Mouse (Mus musculus) common myeloid progenitor, adult 5-6 weeks (primary cell): Measurements from ENCODE around the gene Fbxo21. TPM values are rescaled to one million over a fixed set of nuclear protein-coding genes. Genes with fewer than 3 reads are reported as not detected.

Experiments
- ATAC-seq: replicated peaks from 2 replicates; pipeline ENCODE4 v1.8.0; 2016; ENCODE audit warnings: low read depth, mild to moderate bottlenecking, moderate TSS enrichment, inconsistent platforms; ENCODE audit not compliant: poor library complexity, severe bottlenecking
- total RNA-seq: library from RNA; stranded (forward); fragments of 200-1000, 187-1606 nt; gene quantifications from 2 replicates; pipeline ENCODE4 v1.2.3, GENCODE M21; 2017

Gene Fbxo21
- total RNA-seq: 16.1 and 32.3 TPM in 2 replicates

GRCm38 (mm10) chr5:117976657-117977500 is at the start of gene Fbxo21:
Gene Fbxo21, plus strand, starts transcription at chr5:117976730.
- ATAC-seq: peak; percentile 93

GRCm38 (mm10) chr5:117928553-117928952 is 48.0 kb upstream of the Fbxo21 start:
- no peak for ATAC-seq

DNA sequence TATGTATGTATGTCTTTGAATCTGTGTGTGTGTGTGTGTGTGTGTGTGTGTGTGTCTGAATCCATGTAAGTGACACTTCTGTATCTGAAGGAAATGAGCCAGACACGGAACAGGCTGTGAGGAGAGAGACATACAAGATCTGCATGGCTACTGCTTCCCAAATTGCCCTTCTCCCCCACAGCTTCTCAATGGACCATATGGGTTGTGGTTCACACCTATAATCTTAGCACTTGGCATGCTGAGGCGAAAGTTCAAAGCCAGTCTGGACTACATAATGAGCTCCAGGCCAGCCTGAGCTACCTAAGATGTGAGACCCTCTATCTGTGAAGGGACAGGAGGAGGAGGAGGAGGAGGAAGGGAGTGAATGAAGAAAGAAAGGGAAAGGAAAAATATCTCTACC is 44.3 kb upstream of the Fbxo21 start:
- no peak for ATAC-seq

DNA sequence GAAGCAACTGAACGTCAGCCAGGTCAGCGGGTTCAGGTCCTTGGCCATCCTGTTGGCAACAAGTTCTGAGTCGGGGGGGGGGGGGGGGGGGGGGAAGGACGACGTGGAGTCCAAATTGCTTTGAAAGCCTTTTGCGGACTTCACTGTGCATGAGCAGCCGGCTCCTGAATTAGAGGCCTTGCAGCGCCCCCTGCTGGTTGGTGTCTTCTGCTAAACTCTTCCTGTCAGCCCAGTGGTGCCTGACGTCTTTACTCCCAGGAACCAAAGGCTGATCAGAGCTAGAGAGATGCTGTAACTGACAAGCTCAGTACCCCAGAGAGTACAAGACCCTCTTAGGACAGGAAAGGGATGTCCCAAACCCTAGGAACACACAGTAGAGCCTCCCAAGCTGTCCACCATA is 43.7 kb upstream of the Fbxo21 start:
- ATAC-seq: peak; percentile 82

GRCm38 (mm10) chr5:117936346-117936745 is 40.2 kb upstream of the Fbxo21 start:
- no peak for ATAC-seq

DNA sequence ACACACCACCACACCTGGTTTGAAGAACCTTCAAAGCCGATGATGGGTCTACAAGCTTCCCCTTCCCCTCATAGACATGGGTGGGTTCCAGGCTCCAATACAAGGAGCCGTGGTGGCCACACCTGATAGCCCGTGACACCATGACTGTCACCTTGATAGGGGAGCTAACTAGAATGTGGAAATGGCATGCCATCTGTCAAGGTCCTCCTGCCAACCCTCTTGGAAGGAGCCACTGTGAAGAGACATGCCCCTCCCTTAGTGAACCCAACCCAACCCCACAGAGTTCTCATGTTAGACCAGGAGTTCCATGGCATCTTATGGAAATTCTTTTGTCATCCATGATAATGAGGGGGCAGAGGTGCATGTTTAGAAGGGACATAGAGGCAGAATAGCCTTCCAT is 39.3 kb upstream of the Fbxo21 start:
- ATAC-seq: no peak

GRCm38 (mm10) chr5:117938182-117938581 is 38.3 kb upstream of the Fbxo21 start:
- ATAC-seq: peak; percentile 98

- no peak for ATAC-seq
These were observed 37.1 kb upstream of the Fbxo21 start for GRCm38 (mm10) chr5:117939402-117939801.

GRCm38 (mm10) chr5:117941552-117941951 is 35.0 kb upstream of the Fbxo21 start:
- no peak for ATAC-seq

DNA sequence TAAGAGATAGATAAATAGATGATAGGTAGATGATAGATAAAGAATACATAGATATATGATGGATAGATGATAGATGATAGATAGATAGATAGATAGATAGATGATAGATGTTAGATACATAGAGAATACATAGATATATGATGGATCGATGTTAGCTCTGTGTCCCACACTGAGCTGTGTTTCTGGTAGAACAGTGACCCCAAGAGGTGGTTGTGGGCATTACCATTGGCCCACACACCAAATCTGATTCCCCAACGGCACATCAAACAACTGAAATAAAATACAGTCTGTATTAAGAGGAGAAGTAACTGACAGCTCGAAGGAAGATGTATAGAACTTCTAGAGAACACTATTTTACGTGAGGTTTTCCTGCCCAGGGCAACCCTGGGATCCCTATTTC is 29.9 kb upstream of the Fbxo21 start:
- peak; percentile 89 for ATAC-seq

GRCm38 (mm10) chr5:117949393-117949792 is 27.1 kb upstream of the Fbxo21 start:
- ATAC-seq: no peak

- ATAC-seq: peak; percentile 77
These were observed 22.6 kb upstream of the Fbxo21 start for GRCm38 (mm10) chr5:117953893-117954292.

DNA sequence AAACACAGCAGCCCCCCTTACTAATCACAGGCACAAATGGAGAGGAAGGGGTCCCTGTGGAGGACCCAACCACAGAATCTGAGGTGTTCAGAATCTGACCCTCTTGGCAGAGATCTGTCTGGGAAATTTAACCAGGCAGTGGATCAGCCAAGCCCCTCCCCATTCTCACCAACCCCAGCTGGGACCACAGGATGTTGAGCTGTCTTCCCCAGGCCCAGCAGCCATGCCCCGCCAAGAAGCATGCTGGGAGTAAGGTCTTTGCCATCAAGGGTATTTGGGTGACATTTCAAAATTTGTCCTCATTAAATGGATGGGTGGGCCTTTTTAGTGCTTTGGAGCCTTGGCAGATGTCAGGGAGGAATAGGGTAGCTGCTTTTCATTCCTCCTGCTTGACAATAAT is 22.1 kb upstream of the Fbxo21 start:
- ATAC-seq: no peak

DNA sequence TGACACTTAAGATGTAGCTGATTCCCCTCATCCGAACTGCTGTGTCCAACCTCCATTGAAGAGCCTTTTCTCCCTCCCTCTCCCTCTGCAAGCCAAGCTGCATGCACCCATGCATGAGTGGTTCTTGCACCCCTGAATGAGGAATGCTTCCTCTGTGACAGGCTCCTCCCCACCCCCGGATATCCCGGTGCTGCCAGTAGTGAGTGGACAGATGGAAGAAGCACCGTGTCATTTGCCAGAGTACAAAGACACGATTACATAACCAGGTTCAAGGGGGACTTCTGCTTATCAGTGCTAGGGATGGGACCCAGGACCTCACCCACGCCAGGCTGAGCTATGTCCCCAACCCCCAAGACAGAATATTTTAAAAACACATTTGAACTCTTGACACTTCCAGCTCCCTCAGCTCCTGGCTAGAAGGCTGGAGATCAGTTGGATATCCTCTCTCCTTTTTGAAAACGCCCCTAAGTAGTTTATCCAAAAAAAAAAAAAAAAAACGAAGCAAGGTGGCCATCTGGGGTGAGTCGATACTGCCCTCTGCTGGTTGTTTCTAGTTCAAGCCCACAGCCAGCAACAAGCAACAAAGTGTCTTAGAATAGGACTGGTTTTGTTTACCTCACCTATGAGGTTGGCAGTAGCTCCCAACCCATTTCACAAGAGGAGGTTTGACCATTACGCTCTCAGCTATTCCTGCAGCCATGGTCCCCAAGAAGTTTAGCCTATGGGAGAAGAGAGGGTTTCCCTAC is 20.7 kb upstream of the Fbxo21 start:
- peak; percentile 50 for ATAC-seq

GRCm38 (mm10) chr5:117964750-117965149 is 11.8 kb upstream of the Fbxo21 start:
- no peak for ATAC-seq

DNA sequence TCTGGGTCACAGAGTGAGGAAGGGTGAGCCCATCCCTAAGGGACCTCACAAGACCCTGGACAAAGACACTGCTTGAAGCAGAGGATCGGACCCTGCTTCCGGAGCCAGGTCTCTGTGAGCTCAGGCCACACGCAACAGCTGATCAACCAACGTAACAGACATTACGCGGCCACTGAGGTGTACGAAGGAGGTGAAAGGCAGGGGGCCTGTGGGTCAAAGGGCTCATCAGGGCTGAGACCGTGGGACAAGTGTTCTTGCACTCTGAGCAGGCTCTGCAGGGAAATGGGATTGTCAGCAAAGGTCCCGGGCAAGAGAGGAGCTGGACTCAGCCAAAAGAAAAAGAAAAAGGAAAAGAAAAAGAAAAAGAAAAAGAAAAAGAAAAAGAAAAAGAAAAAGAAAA is 9.6 kb upstream of the Fbxo21 start:
- no peak for ATAC-seq

- ATAC-seq: peak; percentile 45
These were observed 8.9 kb upstream of the Fbxo21 start for GRCm38 (mm10) chr5:117967659-117968069.

GRCm38 (mm10) chr5:117969681-117970427 is 6.7 kb upstream of the Fbxo21 start:
- ATAC-seq: no peak

DNA sequence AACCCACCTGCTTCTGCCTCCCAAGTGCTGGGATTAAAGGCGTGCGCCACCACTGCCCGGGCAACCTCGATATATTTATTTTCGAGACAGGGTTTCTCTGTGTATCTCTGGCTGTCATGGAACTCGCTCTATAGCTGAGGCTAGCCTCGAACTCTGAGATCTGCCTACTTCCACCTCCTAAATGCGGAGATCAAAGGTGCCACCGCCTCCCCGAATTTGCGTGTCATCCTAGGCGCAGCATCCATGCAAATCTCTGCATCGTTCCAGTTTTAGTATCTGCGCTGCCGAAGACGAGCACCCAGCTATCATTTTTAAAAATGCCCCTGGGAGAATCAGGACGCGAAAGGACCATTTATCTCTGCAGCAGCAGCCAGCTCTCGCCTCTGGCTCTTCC is 270 bp upstream of the Fbxo21 start:
- ATAC-seq: no peak

DNA sequence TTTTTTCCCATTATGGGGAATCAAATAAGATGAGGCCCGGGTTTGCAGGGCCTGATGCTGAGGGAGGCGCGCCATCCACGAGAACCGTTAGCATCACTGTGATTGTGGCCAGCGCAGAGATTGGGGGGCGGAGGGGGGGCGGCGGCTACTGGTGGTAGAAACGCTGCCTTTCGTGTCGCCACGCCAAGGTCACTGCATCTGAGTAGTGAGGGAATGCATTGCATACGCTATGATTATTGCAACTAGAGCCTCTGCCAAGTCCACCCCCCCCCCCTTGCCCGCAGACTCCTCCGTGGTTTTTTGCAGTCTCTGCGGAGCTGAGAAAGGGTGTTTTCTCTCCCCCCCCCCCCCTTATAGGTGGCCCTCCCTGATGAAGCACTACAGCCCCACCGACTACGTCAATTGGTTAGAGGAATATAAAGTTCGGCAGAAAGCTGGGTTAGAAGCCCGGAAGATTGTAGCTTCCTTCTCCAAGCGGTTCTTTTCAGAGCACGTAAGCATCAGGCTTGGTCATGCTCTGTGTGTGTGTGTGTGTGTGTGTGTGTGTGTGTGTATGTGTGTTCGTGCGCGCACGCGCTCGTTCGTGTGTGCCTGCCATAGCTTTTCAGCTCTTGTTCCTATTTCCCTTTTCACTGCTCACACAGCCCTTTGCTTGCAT is 1.1 kb downstream of the Fbxo21 start:
- peak; percentile 55 for ATAC-seq
